Mouse (Mus musculus): ENCODE results near the gene Il23a.
"Not testable (repeated sequence)": the region's sequence is repeated elsewhere in the genome, so short reads cannot be mapped to it uniquely, and the experiment has no call there.

Gene Il23a

DNA sequence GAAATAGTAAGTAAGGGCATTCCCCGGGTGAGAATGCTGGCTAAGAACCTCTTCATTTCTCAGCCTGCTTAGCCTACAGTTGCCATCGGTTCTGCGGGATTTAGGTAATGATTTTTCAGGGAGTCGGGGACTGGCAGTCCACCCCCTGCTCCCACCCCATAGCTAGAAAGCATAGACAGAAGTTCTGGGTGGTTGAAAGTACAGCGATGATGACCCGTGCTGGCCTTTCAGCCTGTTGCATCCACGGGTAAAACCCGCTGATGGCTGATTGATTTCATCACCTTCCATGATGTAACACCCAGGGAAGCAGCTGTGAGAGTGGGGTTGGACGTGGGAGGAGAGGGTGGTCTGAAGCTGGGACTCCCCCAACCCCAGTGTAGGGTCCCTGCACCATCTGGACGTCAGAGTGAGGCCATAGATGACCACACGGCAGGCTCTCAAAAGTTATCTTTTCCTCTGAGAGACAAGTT lies at the start of gene Il23a:
Gene Il23a (minus strand): TSS at position 51 of the 470 bp plus-strand sequence.
- DNase-seq (ENCODE audit: low spot score) = no peak

DNA sequence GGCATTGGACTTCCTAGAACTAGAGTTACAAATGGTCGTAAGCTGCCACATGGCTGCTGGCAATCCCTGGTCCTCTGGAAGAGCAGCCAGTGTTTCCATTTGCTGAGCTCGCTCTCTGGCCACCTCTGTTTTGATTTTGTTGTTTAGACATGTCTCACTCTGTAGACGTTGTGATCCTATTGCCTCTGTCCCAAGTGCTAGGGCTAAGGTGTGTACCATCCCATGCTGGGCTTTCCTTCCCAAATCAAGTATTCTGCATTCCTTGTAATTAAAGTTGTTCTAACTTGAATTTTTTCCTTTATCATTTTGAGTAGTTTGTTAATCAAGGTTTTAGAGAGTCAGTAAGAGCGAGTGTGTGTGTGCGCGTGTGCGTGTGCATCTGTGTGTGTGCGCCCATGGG lies 49.0 kb upstream of the Il23a start:
- DNase-seq (ENCODE audit: low spot score) = no peak

DNA sequence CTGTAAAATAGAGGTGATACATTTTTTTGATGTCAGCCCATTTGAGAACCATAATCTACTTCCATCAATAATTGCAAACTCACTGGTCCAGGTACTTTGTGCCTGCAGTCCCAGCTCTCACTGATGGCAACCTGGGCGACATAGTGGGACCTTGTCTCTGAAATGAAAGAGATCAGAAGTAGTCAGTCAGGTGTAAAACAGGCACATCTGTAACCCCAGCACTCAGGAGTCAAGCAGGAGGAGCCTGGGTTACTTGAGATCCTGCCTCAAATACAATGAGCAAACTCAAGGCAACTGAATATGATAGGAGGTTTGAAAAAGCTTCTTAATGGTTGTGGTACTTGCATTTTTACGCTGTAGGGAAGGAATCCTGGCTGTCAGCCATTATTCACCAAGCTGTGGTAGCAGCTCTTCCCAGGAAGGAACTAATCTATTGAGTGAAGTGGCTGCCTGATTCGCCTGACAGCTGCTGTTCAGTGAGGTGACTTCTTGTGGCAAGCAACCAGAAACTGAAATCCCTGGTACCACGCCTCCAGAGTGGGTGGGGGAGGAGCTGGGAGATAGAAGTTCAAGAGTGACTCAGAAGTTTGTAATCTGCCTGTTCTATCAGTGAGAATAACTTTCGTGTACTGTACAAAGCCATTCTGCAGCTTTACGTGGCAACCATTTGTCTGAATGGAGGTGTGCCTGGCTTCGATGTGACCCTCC lies 46.2 kb upstream of the Il23a start:
- peak; percentile 82 for DNase-seq (ENCODE audit: low spot score)

DNA sequence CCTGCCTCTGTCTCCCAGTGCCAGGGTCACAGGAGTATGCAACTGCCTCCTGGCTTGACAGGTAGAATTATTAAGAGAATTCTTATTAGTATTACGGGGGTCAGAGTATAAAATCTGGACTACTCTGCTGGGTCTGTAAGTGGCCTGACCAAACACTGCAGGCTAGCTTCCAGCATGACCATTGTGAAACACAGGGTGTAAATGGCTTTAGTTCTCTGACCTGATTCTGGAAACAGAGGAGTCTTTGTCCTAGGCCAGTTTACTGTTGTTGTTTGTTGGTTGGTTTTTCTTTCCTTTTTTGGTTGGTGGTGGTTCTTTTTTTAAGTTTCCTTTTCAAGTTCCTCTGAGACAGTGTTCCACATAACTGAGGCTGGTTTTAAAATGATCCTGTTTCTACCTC lies 44.9 kb upstream of the Il23a start:
- DNase-seq (ENCODE audit: low spot score) = no peak

DNA sequence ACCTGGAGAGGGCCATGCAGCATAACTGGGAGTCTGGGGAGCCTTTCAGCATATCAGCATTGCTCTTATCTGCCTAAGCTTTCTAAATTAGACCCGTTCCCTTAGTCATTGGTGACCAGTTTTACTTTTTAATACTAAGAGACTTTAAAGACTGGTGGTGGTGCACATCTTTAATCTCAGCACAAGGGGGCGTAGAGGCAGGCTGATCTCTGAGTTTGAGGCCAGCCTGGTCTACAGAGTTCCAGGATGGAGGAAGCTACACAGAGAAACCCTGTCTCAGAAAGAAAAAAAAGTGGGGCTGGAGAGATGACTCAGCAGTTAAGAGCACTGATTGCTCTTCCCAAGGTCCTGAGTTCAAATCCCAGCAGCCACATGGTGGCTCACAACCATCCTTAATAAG lies 41.7 kb upstream of the Il23a start:
- DNase-seq (ENCODE audit: low spot score) = no peak

DNA sequence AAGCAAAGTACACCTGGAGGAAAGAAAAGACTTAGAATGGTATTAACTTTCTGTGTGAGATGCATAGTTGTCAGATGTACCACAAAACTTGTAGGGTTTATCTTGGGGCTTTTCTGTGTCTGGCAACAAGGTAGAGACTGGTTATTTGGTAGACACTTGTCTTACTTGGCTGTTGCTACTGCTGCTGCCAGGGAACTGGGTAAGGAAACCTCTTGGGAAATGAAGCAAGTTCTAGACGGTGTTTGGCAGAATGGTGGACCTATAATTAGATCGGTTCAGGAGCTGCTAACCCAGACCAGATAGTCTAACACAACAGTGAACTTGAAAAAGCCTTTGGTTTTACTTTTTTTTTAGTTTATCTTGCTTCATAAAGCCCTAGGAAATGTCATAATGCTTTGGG lies 40.4 kb upstream of the Il23a start:
- no peak for DNase-seq (ENCODE audit: low spot score)

DNA sequence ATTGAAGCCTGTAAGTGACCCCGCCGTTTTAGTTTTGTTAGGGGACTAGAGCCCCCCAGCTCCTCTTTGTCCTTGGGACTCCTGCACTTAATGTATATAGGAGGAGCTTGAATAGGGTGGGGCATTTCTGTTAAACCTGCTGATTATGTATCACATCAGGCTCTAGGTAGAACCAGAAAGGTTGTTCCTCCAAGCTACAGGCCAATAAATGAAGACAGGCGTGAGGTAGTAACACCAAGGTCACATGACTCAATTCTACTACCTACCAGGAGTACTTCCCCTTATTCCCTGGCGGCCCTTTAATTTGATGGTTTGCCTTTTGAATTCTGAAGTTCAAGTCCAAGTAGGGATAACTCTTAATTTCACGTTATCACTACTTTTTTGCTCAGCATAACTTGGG lies 39.9 kb upstream of the Il23a start:
- DNase-seq (ENCODE audit: low spot score) = no peak

DNA sequence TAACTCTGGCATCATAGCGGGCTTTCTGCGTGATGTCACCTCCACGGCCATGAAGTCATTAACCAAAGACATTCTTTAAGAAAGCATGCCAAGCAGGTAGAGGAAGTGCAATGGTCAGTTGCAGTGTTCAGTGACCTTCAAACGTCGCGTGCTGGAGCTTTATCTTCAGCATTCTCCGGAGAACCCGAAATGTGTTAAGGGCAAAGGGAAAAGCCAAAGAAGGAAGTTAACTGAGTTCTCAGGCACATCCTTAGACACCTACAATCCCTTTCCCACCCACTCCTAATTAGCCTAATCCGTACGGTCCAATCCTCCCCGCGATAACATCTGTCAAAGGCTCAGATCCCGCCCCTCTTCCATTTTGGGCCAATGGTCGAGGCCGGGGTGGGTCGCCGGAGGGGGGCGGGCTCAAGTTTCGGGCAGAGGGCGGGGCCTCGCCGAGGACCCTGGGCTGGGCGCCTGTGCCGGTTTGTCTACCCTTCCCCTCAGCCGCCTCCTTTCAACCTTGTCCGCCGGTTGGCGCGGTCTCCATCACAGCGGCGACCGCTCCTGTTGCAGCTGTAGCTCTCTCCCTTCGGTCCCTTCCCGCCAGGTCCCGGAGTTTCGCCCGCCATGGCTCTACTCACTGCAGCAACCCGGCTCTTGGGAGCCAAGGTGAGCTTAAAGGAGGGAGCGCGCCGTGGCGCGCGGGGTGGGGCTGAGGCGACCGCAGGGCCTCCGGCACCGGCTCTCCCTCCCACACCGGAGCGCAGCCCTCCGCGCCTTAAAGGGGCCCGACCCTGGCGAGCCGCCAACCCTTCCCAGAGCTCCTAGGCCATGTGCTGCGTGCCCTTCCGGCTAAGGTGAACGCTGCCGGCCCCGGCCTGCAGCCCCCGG lies 39.0 kb upstream of the Il23a start, which contains the start of gene Cs:
Gene Cs (plus strand): TSS at position 429 of the 876 bp plus-strand sequence.
- peak; percentile 96 for DNase-seq (ENCODE audit: low spot score)

DNA sequence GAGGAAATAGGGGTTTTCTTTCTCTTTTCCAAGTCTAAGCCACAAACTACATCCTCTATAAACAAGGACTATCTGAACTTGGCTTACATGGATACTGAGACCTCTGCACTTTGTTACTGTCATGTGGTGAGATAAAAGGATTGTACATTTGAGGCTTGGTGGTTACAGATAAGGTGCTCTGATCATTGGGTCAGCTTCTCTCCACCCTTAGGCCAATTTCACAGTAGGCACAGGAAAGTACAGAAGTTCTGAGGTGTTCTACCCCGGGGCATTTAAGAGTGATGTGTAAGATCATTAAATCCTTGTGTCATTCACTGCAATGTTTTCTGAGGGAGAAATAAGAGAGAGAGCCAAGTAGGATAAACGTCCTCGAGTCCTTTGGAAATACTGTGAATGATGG lies 38.0 kb upstream of the Il23a start:
- DNase-seq (ENCODE audit: low spot score) = no peak

DNA sequence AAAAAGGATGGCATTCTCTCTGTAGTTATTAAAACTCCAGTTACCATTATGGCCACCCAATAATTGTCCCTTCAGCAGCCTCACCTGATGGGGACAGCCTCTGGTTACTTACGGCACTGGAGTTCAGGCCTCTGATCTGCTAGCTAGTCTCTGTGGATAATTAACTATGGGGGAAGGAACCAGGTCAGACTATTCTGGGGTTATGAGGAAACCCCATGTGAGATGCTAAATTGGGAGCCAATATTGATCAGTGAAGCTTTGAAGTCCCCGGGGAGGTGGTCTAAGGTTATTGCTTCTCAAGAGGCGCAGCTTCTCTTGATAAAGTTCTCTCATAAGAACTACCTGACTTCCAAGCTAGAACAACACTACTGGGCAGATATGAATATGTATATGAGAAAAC lies 37.6 kb upstream of the Il23a start:
- no peak for DNase-seq (ENCODE audit: low spot score)

DNA sequence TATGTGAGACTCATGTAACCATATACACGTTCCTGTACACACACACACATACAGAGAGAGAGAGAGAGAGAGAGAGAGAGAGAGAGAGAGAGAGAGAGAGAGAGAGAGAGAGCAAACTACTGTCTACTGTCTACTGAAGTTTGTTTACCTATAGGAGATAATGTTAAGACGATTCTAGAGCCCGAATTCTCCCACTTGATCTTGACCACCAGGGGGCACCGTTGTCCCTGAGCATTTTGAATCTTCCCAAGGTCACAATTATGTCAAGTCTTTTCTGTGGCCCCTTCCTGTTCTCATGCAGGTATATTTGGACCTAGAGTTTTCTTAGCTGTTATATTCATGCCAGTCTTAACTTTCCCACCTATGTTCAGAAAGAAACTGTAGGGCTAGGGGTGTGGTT lies 37.0 kb upstream of the Il23a start:
- DNase-seq (ENCODE audit: low spot score) = peak; percentile 81

DNA sequence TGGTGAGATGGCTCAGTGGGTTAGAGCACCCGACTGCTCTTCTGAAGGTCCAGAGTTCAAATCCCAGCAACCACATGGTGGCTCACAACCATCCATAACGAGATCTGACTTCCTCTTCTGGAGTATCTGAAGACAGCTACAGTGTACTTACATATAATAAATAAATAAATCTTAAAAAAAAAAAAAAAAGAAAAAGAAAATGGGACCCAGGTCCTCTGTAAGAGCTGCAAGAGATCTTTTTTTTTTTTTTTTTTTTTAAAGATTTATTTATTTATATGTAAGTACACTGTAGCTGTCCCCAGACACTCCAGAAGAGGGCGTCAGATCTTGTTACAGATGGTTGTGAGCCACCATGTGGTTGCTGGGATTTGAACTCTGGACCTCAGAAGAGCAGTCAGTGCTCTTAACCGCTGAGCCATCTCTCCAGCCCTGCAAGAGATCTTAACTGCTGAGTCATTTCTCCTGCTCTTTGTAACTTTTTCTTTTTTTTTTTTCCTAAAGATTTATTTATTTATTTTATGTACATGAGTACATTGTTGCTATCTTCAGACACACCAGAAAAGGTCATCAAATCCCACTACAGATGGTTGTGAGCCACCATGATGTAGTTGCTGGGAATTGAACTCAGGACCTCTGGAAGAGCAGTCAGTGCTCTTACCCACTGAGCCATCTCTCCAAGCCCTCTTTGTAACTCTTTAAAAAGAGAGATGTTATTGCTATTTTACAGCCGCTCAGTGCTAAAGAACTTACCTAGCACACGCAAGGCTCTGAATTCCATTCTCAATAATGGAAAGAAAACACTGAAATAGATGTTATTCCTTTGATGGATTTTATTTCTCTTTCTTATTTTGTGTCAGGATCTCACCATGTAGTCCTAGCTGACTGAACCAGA lies 34.1 kb upstream of the Il23a start:
- not testable (repeated sequence) for DNase-seq (ENCODE audit: low spot score)

DNA sequence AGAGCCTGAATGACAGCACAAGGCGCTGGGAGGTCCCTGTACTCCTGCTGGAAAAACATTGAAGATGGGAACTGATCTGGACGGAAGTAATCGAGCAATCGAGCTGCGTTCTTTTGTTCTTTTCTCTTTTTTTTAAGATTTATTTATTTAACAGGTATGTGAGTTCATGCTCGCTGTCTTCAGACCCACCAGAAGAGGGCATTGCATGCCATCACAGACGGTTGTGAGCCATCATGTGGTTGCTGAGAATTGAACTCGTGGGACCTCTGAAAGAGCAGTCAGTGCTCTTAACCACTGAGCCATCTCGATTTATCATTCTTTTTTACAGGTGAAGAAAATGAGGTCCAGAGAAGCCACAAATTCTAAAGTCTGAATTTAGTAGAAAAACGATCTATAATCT lies 29.1 kb upstream of the Il23a start:
- DNase-seq (ENCODE audit: low spot score) = no peak

DNA sequence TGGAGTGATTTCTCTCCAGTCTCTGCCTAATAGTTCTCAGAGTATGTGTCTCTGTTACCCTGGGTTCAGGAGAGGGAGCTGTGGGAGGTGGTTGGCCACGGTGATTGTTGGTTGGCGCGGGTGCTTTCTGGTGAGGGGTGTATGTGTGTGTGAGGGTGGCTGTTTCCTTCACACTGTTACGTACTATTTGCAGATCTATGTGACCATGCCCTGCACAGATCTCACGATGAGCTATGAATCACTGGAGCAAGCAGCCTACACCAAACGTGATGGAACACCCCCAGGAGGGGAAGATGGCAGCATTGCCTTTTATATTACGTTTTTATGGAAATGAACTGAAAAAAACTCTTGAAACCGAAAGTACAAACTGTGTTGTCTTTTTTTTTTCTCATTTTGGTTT lies 28.3 kb upstream of the Il23a start:
- DNase-seq (ENCODE audit: low spot score) = no peak

DNA sequence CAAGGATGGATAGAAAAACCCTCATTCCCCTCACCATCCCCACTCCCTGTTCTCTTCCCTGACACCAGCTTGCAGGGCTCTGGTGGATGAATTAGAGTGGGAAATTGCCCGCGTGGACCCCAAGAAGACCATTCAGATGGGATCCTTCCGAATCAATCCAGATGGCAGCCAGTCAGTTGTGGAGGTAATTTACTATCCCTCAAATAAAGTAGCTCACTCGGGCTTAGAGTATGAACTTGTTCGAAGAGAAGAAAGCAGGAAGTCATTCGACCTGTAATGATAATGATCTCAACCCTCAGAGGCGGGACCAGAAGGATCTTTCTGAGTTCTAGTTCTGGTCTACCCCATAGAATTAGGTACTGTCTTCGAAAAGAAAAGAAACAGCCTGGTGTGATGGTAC lies 25.0 kb upstream of the Il23a start:
- no peak for DNase-seq (ENCODE audit: low spot score)

DNA sequence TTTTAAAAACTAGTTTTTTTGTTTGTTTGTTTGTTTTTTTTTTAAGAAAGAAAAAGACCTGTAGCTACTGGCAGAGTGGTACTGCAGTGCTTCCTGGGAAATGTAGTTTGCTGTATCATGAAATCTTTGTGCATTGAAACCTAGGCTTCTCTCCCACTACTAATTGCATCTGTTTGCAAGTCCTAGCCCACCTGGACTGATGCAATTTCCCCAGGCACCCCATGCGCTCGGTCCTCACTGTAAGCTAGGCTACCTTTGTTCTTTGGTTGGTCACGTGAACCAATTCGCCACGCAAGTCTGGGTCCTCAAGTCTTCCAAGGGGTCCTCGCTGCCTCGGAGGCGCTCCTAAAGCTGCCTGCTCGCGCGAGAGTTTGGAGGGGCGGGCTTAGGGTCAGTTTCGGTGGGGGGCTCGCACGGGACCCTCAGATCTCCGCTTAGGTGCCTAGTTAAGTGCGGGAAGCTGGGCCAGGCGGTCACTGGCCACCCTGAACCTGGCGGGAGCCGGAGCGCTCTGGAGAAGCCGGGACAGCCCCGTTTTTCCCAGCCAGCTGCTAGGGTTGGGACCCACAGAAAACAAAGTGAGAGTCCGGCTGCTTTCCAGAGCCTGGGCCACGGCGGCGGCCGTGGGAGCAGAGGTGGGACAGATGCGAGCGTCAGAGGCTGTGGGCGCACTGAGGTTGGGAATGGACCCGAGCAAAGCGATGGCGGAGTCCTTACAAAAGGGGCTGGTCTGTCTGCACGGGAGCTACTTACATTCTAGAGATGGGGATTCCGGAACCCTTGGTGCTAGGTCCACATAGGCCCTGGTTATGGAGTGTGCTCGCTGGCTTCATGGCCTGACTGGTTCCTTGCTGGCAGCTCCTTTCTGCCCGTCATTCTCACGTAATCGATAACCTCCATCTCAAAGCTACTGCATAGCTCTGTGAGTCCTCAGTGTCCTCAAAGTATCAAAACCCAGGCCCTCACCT lies 23.9 kb upstream of the Il23a start, which contains the start of gene Cnpy2:
Gene Cnpy2 (plus strand): TSS at position 319 of the 968 bp plus-strand sequence.
- DNase-seq (ENCODE audit: low spot score) = peak; percentile 80

DNA sequence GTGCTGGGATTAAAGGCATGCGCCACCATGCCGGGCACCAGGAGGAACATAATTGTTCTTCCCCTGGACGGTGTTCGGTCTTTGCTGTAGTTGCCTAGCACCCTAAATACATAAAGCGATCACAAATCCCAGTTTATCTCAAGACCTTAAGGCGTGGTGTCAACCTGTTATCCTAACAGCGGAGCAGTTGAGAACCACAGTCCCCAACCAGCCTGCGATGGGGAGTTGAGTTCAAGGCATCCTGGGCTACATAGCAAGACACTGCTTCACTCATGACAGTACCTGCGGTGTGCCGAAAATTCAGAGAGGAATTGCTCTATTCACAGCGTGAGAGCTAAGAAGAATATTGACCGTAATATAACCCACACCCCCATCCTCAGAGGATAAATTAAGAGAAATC lies 23.1 kb upstream of the Il23a start:
- DNase-seq (ENCODE audit: low spot score) = no peak

DNA sequence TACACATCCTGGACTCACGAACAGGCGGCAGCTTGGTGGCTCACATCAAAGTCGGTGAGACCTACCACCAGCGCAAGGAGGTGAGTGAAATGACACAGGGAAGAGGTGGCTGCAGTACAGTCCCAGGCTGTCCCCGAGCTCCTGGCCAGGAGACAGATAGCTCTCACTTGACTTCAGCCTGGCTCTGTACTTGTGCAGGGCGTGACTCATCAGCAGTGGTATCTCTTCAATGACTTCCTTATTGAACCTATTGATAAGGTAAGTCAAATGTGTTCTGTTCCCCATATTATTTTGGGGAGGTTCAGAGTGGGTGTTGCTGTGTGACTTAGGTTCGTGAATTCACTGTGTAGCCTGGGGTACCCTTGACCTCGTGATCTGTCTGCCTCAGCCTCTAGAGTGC lies 17.0 kb upstream of the Il23a start:
- no peak for DNase-seq (ENCODE audit: low spot score)

DNA sequence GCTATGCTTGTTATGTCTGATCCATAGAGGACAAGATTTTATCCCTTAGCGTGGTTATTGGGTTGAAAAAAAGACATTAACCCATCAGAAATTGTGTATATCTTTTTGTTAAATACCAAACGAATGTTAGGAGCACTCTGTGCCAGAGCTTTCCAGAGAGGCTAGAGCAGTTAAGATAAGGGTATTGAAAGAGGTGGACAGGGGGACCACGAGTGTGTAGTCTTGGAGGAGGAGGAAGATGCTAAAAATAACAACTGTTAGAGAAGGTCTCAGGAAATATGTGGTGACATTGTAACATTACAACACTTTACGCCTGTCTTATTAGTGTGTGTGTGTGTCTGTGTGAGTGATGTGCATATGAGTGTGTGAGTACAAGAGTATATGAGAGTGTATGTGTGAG lies 12.3 kb upstream of the Il23a start:
- no peak for DNase-seq (ENCODE audit: low spot score)

DNA sequence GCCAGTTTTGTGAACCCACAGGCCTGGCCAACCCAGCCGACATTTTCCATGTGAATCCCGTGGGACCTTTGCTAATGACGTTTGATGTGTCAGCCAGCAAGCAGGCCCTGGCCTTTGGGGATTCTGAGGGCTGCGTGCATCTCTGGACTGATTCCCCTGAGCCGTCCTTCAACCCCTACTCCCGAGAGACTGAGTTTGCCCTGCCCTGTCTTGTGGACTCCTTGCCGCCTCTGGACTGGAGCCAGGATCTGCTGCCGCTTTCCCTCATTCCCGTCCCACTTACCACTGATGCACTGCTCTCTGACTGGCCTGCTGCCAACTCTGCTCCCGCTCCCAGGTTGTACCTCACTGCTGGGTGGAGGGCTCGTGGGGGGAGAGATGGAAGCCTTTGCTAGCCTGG lies 11.6 kb upstream of the Il23a start:
- no peak for DNase-seq (ENCODE audit: low spot score)

DNA sequence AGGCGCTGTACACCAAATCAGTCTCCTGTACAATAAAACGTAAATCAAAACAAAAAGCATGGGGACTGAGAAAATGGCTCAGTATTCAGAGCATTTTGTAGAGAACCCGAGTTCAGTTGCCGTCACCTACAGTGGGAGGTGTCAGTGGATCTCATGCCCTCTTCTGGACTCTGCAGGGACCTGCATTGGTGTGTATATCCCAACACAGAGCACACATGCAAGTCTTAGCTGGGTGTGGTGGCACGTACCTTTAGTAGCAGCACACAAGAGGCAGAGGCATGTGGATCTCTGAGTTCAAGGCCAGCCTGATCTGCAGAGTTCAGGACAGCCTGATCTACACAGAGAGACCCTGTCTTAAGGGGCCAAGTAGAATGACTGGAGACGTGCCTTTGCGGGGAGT lies 11.1 kb upstream of the Il23a start:
- no peak for DNase-seq (ENCODE audit: low spot score)

Measured in urinary bladder, postnatal 14 days (tissue).